ENCODE assay signal across 27 mouse cellular contexts in the genomic region with DNA sequence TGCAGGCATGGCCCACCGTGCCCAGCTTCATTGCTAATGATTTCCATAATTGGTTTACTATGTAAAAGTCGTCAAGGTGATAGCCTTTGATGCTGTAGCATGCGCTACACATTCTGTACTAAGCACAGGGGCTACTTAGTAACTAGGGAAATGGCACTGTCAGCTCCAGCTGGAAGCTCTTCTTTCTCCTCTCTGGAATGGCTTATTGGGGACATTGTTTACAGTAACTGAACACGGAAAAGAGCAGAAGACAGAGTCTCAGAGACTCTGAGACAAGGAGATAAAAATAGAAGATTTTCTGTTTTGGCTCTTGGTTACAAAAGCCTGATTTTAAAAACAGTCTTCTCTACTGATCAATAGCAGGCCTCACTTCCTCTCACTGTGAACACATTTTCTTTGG.
DNase-seq lines count a peak whose midpoint lies in the region; ATAC-seq and TF ChIP-seq lines count a peak whose summit lies in the region.
"Had no signal": no experiment of that assay in that cellular context is flagged by ENCODE, and none has a peak within 500 bp of the region (broad histone marks: within the 10 kb centered on the region; RNA-seq: fewer than 3 reads in every experiment).

No protein-coding gene starts in this region.

- TF ChIP-seq POLR2A in lung, adult 2 months (IDR thresholded peaks at IDR 0.05; ENCODE audit: borderline replicate concordance, extremely low read depth, low read depth, low read length) = no peak

- H3K9me3 ChIP-seq in intestine, embryonic 15.5 days = no peaks in the 10 kb centered on the region
- H3K9me3 ChIP-seq in intestine, embryonic 16.5 days (ENCODE audit: control insufficient read depth, low read length) = no peaks in the 10 kb centered on the region
- no peaks in the 10 kb centered on the region for H3K9me3 ChIP-seq in lung, embryonic 16.5 days (ENCODE audit: control insufficient read depth, low read length)
- no peaks in the 10 kb centered on the region for H3K9me3 ChIP-seq in ES-E14 (ENCODE audit: control insufficient read depth, insufficient read depth, low read depth, low read length)
- no peaks in the 10 kb centered on the region for H3K9me3 ChIP-seq in stomach, embryonic 15.5 days
- H3K9me3 ChIP-seq: forebrain, embryonic 12.5 days; heart, embryonic 10.5 days; heart, embryonic 15.5 days; neural tube, embryonic 15.5 days had no signal

- no peak for ATAC-seq in intestine, embryonic 15.5 days
- no peak for ATAC-seq in intestine, embryonic 16.5 days
- peak; percentile 55 for ATAC-seq in lung, embryonic 16.5 days (ENCODE audit: low read depth)
- ATAC-seq in stomach, embryonic 15.5 days (ENCODE audit: insufficient read depth, low FRiP score, low read depth) = no peak
- ATAC-seq: activated CD4-positive, CD25-positive, alpha-beta regulatory T cell, adult 4 months had no signal

- DNase-seq in lung, adult 2 months = no peak
- DNase-seq in ES-E14 (ENCODE audit: low read depth, low spot score) = no peak
- DNase-seq: adrenal gland, adult 2 months; adrenal gland, postnatal 36 days; B cell, adult 2 months; cerebellum, adult 18-20 months; cerebellum, postnatal 10 days; gastrocnemius, postnatal 14 days; heart, adult 11 months; kidney, adult 2 months; kidney, postnatal 10 days; layer of hippocampus, postnatal 36 days; left cerebral cortex, postnatal 4 days; liver; midbrain, embryonic 14.5 days; right cerebral cortex, postnatal 25 days had no signal

- H3K36me3 ChIP-seq in intestine, embryonic 15.5 days = no peaks in the 10 kb centered on the region
- no peaks in the 10 kb centered on the region for H3K36me3 ChIP-seq in intestine, embryonic 16.5 days (ENCODE audit: control insufficient read depth, insufficient read depth, low read length)
- H3K36me3 ChIP-seq in lung, embryonic 16.5 days (ENCODE audit: control insufficient read depth, insufficient read depth, low read length) = no peaks in the 10 kb centered on the region
- no peaks in the 10 kb centered on the region for H3K36me3 ChIP-seq in ES-E14 (ENCODE audit: control insufficient read depth, insufficient read depth, low read length, poor library complexity, severe bottlenecking)
- no peaks in the 10 kb centered on the region for H3K36me3 ChIP-seq in stomach, embryonic 15.5 days
- H3K36me3 ChIP-seq: forebrain, embryonic 12.5 days; heart, embryonic 10.5 days; heart, embryonic 15.5 days; neural tube, embryonic 15.5 days had no signal

- no peaks in the 10 kb centered on the region for H3K27me3 ChIP-seq in intestine, embryonic 15.5 days (replicated peaks)
- no peaks in the 10 kb centered on the region for H3K27me3 ChIP-seq in intestine, embryonic 16.5 days (replicated peaks; ENCODE audit: control insufficient read depth, insufficient read depth, low read length)
- no peaks in the 10 kb centered on the region for H3K27me3 ChIP-seq in lung, embryonic 16.5 days (ENCODE audit: control insufficient read depth, insufficient read depth, low read depth, low read length)
- no peaks in the 10 kb centered on the region for H3K27me3 ChIP-seq in stomach, embryonic 15.5 days (replicated peaks)
- H3K27me3 ChIP-seq: forebrain, embryonic 12.5 days; heart, embryonic 15.5 days; neural tube, embryonic 15.5 days had no signal

- in situ Hi-C loops in ES-E14 (cut with MboI; ENCODE audit: low sequenced_read_pairs in 2 of 2, unreplicated experiment in 2 of 2) = no loop called here

- no peak for TF ChIP-seq CTCF in lung, adult 2 months (IDR thresholded peaks at IDR 0.05; ENCODE audit: insufficient read depth, low read length)

- no peak overlapping the region for H3K4me2 ChIP-seq in intestine, embryonic 15.5 days (replicated peaks)
- no peak overlapping the region for H3K4me2 ChIP-seq in intestine, embryonic 16.5 days (ENCODE audit: low read depth, low read length)
- no peak overlapping the region for H3K4me2 ChIP-seq in lung, embryonic 16.5 days (ENCODE audit: low read depth, low read length)
- H3K4me2 ChIP-seq in stomach, embryonic 15.5 days = no peak overlapping the region
- H3K4me2 ChIP-seq: forebrain, embryonic 12.5 days; heart, embryonic 15.5 days; neural tube, embryonic 15.5 days had no signal

- no peak overlapping the region for H3K4me3 ChIP-seq in intestine, embryonic 15.5 days (replicated peaks)
- H3K4me3 ChIP-seq in intestine, embryonic 16.5 days (ENCODE audit: low read length) = no peak overlapping the region
- H3K4me3 ChIP-seq in lung, embryonic 16.5 days (ENCODE audit: low read length) = no peak overlapping the region
- no peak overlapping the region for H3K4me3 ChIP-seq in lung, adult 2 months (replicated peaks; ENCODE audit: extremely low read depth, low read depth, low read length)
- no peak overlapping the region for H3K4me3 ChIP-seq in ES-E14 (ENCODE audit: insufficient read depth in 1 of 2, low read depth in 1 of 2, low read length in 2 of 2, poor library complexity in 1 of 2, severe bottlenecking in 1 of 2)
- no peak overlapping the region for H3K4me3 ChIP-seq in stomach, embryonic 15.5 days (replicated peaks)
- H3K4me3 ChIP-seq: forebrain, embryonic 12.5 days; heart, embryonic 10.5 days; heart, embryonic 15.5 days; neural tube, embryonic 15.5 days had no signal

- H3K4me1 ChIP-seq in intestine, embryonic 15.5 days (replicated peaks) = peaks cover 2% of the 10 kb centered on the region; the same call in 1 of the 2 replicates
- H3K4me1 ChIP-seq in intestine, embryonic 16.5 days (ENCODE audit: control insufficient read depth, insufficient read depth, low read length) = peaks cover 9% of the 10 kb centered on the region
- no peaks in the 10 kb centered on the region for H3K4me1 ChIP-seq in lung, embryonic 16.5 days (replicated peaks; ENCODE audit: control insufficient read depth, insufficient read depth, low read length)
- H3K4me1 ChIP-seq in lung, adult 2 months (ENCODE audit: control insufficient read depth, insufficient read depth, low read length) = peaks cover 3% of the 10 kb centered on the region
- H3K4me1 ChIP-seq in ES-E14 (ENCODE audit: control insufficient read depth in 2 of 2, insufficient read depth in 2 of 2, low read length in 2 of 2, poor library complexity in 1 of 2) = 0 out of 4 replicates have a peak, but pooled peaks cover 0 to 2% of the 10 kb centered on the region in 2 experiments
- peaks cover 7% of the 10 kb centered on the region; the same call in 1 of the 2 replicates for H3K4me1 ChIP-seq in stomach, embryonic 15.5 days
- H3K4me1 ChIP-seq: forebrain, embryonic 12.5 days; heart, embryonic 10.5 days; heart, embryonic 15.5 days had no signal

- no peak overlapping the region for H3K9ac ChIP-seq in intestine, embryonic 15.5 days
- H3K9ac ChIP-seq in intestine, embryonic 16.5 days (ENCODE audit: low read depth, low read length) = no peak overlapping the region
- no peak overlapping the region for H3K9ac ChIP-seq in lung, embryonic 16.5 days (ENCODE audit: low read length)
- no peak overlapping the region for H3K9ac ChIP-seq in ES-E14 (ENCODE audit: insufficient read depth, low read depth, low read length, poor library complexity, severe bottlenecking)
- no peak overlapping the region for H3K9ac ChIP-seq in stomach, embryonic 15.5 days
- H3K9ac ChIP-seq: forebrain, embryonic 12.5 days; heart, embryonic 15.5 days; liver, embryonic 14.5 days; neural tube, embryonic 15.5 days had no signal

- 0 out of 2 replicates have a peak overlapping the region, but pooled peaks have one; percentile 29 for H3K27ac ChIP-seq in intestine, embryonic 15.5 days
- no peak overlapping the region for H3K27ac ChIP-seq in intestine, embryonic 16.5 days (ENCODE audit: low read length)
- H3K27ac ChIP-seq in lung, embryonic 16.5 days (ENCODE audit: low read length) = peak overlapping the region; percentile 21; the same call in 1 of the 2 replicates
- no peak overlapping the region for H3K27ac ChIP-seq in ES-E14 (ENCODE audit: insufficient read depth, low read depth, low read length, poor library complexity, severe bottlenecking)
- H3K27ac ChIP-seq in stomach, embryonic 15.5 days = peak overlapping the region; percentile 2; the same call in 1 of the 2 replicates
- H3K27ac ChIP-seq: forebrain, embryonic 12.5 days; heart, embryonic 10.5 days; heart, embryonic 15.5 days; liver, embryonic 14.5 days; macrophage; neural tube, embryonic 15.5 days had no signal

- WGBS in intestine, embryonic 15.5 days = 48% methylated on average over 4 of the region's 4 CpGs
- 53% methylated on average over 4 of the region's 4 CpGs for WGBS in intestine, embryonic 16.5 days
- 51% methylated on average over 4 of the region's 4 CpGs for WGBS in lung, embryonic 16.5 days
- 61% methylated on average over 4 of the region's 4 CpGs for WGBS in lung, adult 2 months
- WGBS in stomach, embryonic 15.5 days = 47% methylated on average over 4 of the region's 4 CpGs

TF ChIP-seq in ES-E14, 5 proteins besides CTCF, POLR2A, EP300 and RAD21:
- TF ChIP-seq ZNF384 (IDR thresholded peaks at IDR 0.05; ENCODE audit: low read depth, low read length) (peak; percentile 42; the same call in 1 of the 2 replicates), MAFK (IDR thresholded peaks at IDR 0.05; ENCODE audit: insufficient read depth, low read depth, low read length) (no peak), CHD2 (IDR thresholded peaks at IDR 0.05; ENCODE audit: low read depth, low read length) (no peak)

Comparison
In these comparisons a context has a peak if more than half of its experiments do, and no peak if none do; other contexts are left out.
1. H3K27ac ChIP-seq: peak in intestine, embryonic 15.5 days (single experiment), lung, embryonic 16.5 days (single experiment) and stomach, embryonic 15.5 days (single experiment); none in intestine, embryonic 16.5 days (single experiment) and ES-E14 (single experiment).